Mouse (Mus musculus) midbrain, embryonic 13.5 days (tissue): ENCODE results near the gene Tmem178. TPM values are rescaled to one million over a fixed set of nuclear protein-coding genes. Genes with fewer than 3 reads are reported as not detected.
"Not testable (repeated sequence)": the region's sequence is repeated elsewhere in the genome, so short reads cannot be mapped to it uniquely, and the experiment has no call there.

Source experiments
- ATAC-seq: fragments of 200-750 bp; cut with Nextera tagmentation; 2 replicates; pipeline ENCODE4 v1.8.0; 2017; ENCODE audit warnings: mild to moderate bottlenecking, moderate TSS enrichment, moderate library complexity
- H3K27ac ChIP-seq: fragments of 300-500 bp; sonication (generic); 2 replicates; pipeline ENCODE4 v1.5.1; 2015; ENCODE audit warnings: inconsistent platforms, mild to moderate bottlenecking, moderate library complexity
- H3K27me3 ChIP-seq: fragments of 300-500 bp; sonication (generic); 2 replicates; pipeline ENCODE4 v1.6.1; 2015; ENCODE audit warnings: mild to moderate bottlenecking, inconsistent platforms
- H3K36me3 ChIP-seq: fragments of 300-500 bp; sonication (generic); 2 replicates; pipeline ENCODE4 v1.6.1; 2015; ENCODE audit warnings: mild to moderate bottlenecking, inconsistent platforms
- H3K4me1 ChIP-seq: fragments of 300-500 bp; sonication (generic); replicated peaks from 2 replicates; pipeline ENCODE4 v1.6.1; 2015; ENCODE audit warnings: inconsistent platforms
- H3K4me2 ChIP-seq: fragments of 300-500 bp; sonication (generic); replicated peaks from 2 replicates; pipeline ENCODE4 v1.6.1; 2015; ENCODE audit warnings: moderate library complexity, mild to moderate bottlenecking, inconsistent platforms
- H3K4me3 ChIP-seq: fragments of 300-500 bp; sonication (generic); replicated peaks from 2 replicates; pipeline ENCODE4 v1.5.1; 2015; ENCODE audit warnings: mild to moderate bottlenecking, inconsistent platforms
- H3K9ac ChIP-seq: fragments of 300-500 bp; sonication (generic); replicated peaks from 2 replicates; pipeline ENCODE4 v1.6.1; 2015; ENCODE audit warnings: mild to moderate bottlenecking, inconsistent platforms
- H3K9me3 ChIP-seq: fragments of 300-500 bp; sonication (generic); 2 replicates; pipeline ENCODE4 v1.6.1; 2016; ENCODE audit warnings: mild to moderate bottlenecking, inconsistent platforms
- WGBS: fragments of 180-500 bp; shearing (Covaris S2); methylation state at CpG from one replicate; pipeline ENCODE4 v1.1.7; 2015; 5-methylcytosine and 5-hydroxymethylcytosine counted together
- polyA plus RNA-seq: library from polyadenylated mRNA; unstranded; fragments of >200 nt; fragmentation: Nextera tagmentation; extraction: Ambion mirVana; gene quantifications from 2 replicates; pipeline ENCODE4 v1.2.1, GENCODE M21; 2015

The Tmem178 gene
- polyA plus RNA-seq, 1 experiment from 2014 or later, result 32.0 TPM

DNA sequence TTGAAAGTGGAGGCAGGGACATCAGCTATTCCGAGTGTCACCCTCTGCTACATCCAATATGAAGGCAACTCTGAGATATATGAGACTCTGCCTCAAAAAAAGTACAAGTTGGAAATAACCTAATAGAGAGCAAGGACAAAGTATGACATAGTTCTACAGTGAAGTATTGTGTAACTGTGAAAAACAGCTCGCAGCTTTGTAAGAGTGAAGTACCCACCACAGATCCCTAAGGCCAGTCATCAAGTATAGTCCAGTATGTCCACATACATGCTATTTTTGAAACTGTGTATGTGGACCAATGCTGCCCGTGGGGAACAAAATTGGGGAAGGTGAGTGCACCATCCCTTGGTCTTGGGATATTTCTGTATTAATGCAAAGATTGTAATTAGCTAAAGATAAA is 18.9 kb upstream of the Tmem178 start:
- ATAC-seq, result no peak
- H3K9me3 ChIP-seq, result no peaks in the 10 kb centered on the region
- 93% methylated on average over 3 of the region's 3 CpGs for WGBS
- no peaks in the 10 kb centered on the region for H3K27me3 ChIP-seq
- no peak overlapping the region for H3K9ac ChIP-seq
- no peak overlapping the region for H3K4me3 ChIP-seq
- H3K4me2 ChIP-seq, result no peak overlapping the region
- no peaks in the 10 kb centered on the region for H3K36me3 ChIP-seq
- no peaks in the 10 kb centered on the region for H3K4me1 ChIP-seq
- H3K27ac ChIP-seq, result no peak overlapping the region

DNA sequence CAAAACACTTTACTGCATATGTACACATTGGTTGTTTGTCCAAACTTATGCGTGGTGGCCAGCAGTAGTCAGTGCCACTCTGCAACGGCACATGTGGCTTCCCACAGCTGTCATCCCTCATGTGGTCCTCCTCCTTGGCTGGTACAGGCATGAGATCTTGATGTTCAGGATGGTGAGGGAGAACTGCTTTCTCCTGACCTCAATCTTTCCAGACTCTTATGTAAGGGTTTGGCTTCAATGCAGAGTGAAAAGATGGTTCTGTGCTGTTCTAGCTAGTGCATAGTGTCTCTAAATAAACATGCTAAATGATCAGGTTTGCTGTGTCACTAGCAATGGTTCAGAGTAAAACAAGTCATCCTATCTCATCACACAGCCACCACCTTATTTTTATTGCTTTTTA is 17.3 kb upstream of the Tmem178 start:
- H3K36me3 ChIP-seq, result no peaks in the 10 kb centered on the region
- H3K4me3 ChIP-seq, result no peak overlapping the region
- no peaks in the 10 kb centered on the region for H3K27me3 ChIP-seq
- H3K9me3 ChIP-seq, result no peaks in the 10 kb centered on the region
- H3K4me2 ChIP-seq, result no peak overlapping the region
- WGBS, result 95% methylated on average over 2 of the region's 2 CpGs
- ATAC-seq, result no peak
- H3K27ac ChIP-seq, result no peak overlapping the region
- no peak overlapping the region for H3K9ac ChIP-seq
- no peaks in the 10 kb centered on the region for H3K4me1 ChIP-seq

DNA sequence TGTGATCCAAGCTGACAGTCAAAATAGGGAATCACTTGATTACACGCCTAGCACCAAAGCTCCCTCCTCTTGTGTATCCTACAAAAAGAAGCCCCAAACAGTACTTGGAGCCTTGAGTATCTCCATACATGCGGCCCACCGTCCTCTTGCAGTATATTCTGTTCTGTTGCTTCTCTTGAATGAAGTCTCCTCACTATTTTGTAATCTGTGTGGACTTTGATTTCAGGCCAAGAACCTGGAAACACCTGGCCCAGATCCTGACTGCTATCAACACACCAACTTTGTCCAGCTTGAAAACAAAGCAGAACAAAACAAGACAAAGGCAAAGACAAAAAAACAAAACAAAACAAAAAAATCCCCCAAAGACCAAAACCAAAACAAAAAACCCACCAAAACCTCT is 11.7 kb upstream of the Tmem178 start:
- 89% methylated on average over 3 of the region's 3 CpGs for WGBS
- H3K9me3 ChIP-seq, result no peaks in the 10 kb centered on the region

DNA sequence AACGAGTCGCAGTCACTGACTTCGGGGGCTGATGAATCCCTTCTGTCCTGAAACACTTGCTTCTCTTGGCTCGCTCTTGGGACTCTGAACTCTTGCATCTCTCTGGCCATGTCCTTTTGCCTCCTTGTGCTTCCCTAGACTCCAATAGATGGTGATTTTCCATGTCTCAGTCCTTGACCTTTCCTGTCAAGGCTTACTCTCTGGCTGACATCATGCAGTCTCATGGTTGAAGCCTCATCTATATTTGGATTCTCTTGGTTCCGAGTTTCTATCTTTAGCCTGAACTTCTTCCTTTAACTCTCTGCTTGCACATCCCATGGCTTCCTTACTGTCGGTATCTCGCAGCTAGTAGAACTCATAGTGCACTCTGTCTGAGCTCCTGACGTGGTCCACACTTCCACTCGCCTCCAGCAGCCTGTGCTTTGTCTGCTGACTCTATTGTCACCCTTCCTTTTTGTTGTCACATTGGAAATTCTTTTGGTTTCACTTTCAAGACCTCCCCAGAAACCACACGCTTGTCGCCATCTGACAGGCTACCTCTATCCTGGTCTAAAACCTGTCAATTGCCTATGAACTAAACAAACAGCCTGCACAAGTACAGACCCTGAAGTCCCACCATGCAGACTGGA is 10.9 kb upstream of the Tmem178 start:
- H3K4me1 ChIP-seq, result no peaks in the 10 kb centered on the region
- H3K9me3 ChIP-seq, result no peaks in the 10 kb centered on the region
- no peak overlapping the region for H3K9ac ChIP-seq
- no peak overlapping the region for H3K4me2 ChIP-seq
- no peaks in the 10 kb centered on the region for H3K27me3 ChIP-seq
- ATAC-seq, result no peak
- no peak overlapping the region for H3K4me3 ChIP-seq
- WGBS, result 82% methylated on average over 11 of the region's 11 CpGs
- no peak overlapping the region for H3K27ac ChIP-seq
- H3K36me3 ChIP-seq, result no peaks in the 10 kb centered on the region

More for the DNA sequence above, 11.7 kb upstream of the Tmem178 start:
- Histone ChIP-seq H3K27me3 (no peaks in the 10 kb centered on the region), H3K4me2 (no peak overlapping the region), H3K9ac (no peak overlapping the region), H3K4me3 (no peak overlapping the region), H3K36me3 (no peaks in the 10 kb centered on the region), H3K4me1 (no peaks in the 10 kb centered on the region), H3K27ac (no peak overlapping the region)
- no peak for ATAC-seq

DNA sequence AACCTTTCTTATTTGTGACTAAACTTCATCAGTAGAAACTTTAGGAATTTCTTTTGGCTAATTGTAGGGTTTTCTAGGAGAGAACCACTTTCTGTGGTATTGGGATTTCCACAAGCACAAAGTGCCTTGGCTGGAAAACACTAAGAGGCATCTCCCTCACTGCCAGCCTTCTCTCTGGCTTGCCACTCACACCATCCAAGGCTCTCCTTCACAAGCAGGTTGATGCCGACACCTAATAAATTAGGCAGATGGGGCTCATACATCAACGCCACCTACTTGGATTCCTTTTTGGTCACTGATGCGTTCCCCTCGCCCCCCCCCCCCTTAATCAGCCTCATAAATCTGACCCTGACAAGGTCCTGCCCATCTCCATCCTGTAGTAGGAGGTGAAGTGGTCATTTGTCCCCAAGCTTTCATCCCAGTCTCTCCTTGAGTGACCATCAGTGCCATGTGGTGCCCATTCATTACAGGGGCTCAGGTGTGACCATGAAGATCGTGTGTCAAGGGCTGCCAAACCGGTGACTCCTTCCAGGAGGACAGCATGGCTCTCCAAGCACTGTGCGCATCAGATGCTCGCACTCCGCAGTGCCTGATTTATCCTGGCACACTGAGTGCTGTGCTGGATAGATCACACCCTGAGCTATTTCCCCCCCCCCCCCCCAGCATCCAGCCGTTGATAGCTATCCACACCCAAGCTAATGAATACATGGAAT is 8.5 kb upstream of the Tmem178 start:
- H3K27ac ChIP-seq, result no peak overlapping the region
- no peaks in the 10 kb centered on the region for H3K27me3 ChIP-seq
- no peaks in the 10 kb centered on the region for H3K36me3 ChIP-seq
- no peaks in the 10 kb centered on the region for H3K9me3 ChIP-seq
- ATAC-seq, result no peak
- H3K4me2 ChIP-seq, result no peak overlapping the region
- no peak overlapping the region for H3K4me3 ChIP-seq
- 89% methylated on average over 10 of the region's 10 CpGs for WGBS
- H3K4me1 ChIP-seq, result no peaks in the 10 kb centered on the region
- no peak overlapping the region for H3K9ac ChIP-seq

DNA sequence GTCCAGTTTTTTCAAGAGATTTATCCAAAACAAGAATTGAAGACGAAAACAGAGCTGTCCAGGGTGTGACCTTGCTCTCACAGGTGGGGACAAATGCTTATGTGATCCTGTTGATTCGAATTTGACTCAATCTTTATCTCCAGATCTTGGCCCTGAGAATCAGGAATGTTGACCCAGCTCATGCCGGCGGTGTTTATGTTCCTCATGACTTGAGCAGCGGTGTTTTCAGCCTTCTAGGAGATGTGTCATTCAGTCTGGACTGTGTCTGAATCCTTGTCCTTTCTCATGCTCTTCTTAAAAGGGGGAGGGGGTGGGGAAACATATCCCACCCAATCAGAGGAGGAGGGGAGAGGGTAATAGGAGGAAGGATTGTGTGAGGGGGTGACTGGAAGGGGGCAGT is 7.9 kb upstream of the Tmem178 start:
- 87% methylated on average over 5 of the region's 5 CpGs for WGBS
- ATAC-seq, result no peak
- Histone ChIP-seq H3K9me3 (no peaks in the 10 kb centered on the region), H3K36me3 (no peaks in the 10 kb centered on the region), H3K27me3 (no peaks in the 10 kb centered on the region), H3K4me2 (no peak overlapping the region), H3K9ac (no peak overlapping the region), H3K27ac (no peak overlapping the region), H3K4me1 (no peaks in the 10 kb centered on the region), H3K4me3 (no peak overlapping the region)

DNA sequence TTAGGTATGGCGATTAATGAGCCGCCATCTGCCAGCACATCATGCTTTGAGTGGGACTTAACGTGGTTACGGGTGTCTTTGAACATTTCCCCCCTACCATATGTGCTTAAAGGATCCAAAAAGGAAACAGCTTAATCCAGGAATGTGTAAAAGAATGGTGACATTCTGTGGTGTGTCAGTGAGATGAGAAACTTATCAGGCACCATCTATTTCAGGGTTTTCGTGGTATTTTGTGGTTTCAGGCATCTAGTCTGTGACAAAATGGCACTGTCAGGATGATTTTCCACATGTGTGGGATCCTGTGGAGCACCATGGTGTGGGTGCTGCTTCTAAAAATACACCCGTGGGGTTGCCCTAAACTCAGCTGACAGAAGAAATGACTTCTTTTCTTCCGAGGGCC is 4.6 kb upstream of the Tmem178 start:
- Histone ChIP-seq H3K4me2 (no peak overlapping the region), H3K27ac (no peak overlapping the region), H3K4me1 (0 out of 2 replicates have a peak, but pooled peaks cover 9% of the 10 kb centered on the region), H3K36me3 (no peaks in the 10 kb centered on the region), H3K9ac (no peak overlapping the region), H3K9me3 (no peaks in the 10 kb centered on the region), H3K27me3 (no peaks in the 10 kb centered on the region), H3K4me3 (no peak overlapping the region)
- no peak for ATAC-seq
- WGBS, result 85% methylated on average over 7 of the region's 7 CpGs

DNA sequence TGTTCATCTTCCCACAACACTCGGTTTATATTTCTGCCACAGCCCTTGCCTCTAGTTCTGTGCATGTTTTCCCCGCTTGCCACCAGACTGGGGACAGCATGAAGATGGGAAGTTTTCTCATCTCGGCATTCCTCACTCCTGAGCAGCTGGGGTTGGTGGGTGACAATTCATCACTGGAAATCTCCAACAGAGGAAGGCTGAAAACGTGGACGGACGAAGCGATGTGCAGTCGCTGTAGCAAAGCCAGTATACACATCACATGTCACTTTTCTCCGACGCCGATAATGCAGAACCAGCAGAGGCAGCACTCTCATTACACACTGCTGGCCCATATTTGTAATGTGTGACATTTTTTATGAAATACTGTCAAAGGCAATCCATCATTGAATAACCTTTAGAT is 2.6 kb upstream of the Tmem178 start:
- Histone ChIP-seq H3K9me3 (no peaks in the 10 kb centered on the region), H3K4me3 (no peak overlapping the region), H3K27ac (no peak overlapping the region), H3K4me1 (peaks cover 22% of the 10 kb centered on the region), H3K27me3 (no peaks in the 10 kb centered on the region), H3K36me3 (no peaks in the 10 kb centered on the region), H3K9ac (no peak overlapping the region), H3K4me2 (no peak overlapping the region)
- ATAC-seq, result no peak
- WGBS, result 71% methylated on average over 11 of the region's 11 CpGs

DNA sequence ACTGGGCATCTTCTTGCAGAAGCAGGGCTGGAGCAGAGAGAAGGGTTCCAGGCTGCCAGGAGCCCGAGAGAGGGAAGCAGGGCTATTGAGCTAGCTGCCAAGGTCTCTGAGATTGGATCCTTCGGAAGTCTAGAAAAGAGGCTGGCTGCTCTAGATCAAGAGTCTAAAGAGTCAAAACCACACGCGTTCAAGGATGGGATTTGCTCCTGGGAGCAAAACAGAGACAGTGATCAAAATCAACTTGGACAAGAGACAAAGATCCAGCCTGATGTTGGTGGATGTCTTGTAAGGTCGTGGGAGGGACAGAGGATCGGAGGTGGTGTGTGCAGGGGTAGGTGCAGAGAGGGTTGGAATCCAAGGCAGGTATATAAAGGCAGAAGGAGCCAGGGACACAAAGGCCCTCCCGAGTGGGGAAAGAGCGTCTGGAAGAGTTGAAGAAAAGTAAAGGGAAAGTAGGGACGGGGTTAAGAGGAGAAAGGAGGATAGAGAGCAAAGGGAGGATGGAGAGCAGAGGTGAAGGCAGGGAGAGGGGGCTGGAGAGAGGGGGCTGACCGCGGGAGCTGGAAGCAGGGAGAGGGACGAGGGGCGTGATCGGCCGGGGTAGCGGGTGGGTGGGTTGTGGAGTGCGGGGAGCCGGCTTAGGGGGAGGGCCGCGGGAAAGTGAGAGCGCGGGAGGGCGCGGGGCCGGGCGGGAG is 450 bp upstream of the Tmem178 start:
- H3K9ac ChIP-seq, result peak overlapping the region; percentile 94
- H3K4me1 ChIP-seq, result peaks cover 28% of the 10 kb centered on the region
- peak overlapping the region; percentile 83 for H3K4me2 ChIP-seq
- H3K4me3 ChIP-seq, result peak overlapping the region; percentile 85
- no peaks in the 10 kb centered on the region for H3K27me3 ChIP-seq
- no peaks in the 10 kb centered on the region for H3K9me3 ChIP-seq
- WGBS, result 6% methylated on average over 17 of the region's 26 CpGs
- peak overlapping the region; percentile 84 for H3K27ac ChIP-seq
- ATAC-seq, result peak; percentile 77
- no peaks in the 10 kb centered on the region for H3K36me3 ChIP-seq

DNA sequence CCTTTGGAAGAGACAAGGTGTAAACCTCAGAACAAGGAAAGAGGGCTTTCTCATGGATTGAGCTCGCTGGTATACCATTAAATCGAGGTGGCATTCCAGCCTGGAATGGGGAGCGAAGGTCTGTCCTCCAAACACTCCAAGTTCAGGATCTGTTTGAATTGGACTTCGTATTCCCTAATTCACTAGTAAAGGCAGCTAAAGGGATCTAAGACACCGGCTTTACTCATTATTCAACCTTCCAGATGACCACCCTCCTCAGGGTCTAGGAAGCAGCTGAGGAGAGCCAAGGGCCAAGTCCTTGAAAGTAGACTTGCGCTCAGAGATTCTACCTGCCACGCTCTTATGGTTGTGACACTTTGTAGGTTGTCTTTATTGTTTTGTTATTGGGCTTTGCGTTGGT is 1.1 kb downstream of the Tmem178 start:
- H3K36me3 ChIP-seq, H3K9me3 ChIP-seq, H3K27me3 ChIP-seq, ATAC-seq: not testable (repeated sequence)
- H3K4me1 ChIP-seq, result peaks cover 28% of the 10 kb centered on the region
- peak overlapping the region; percentile 61 for H3K9ac ChIP-seq
- peak overlapping the region; percentile 60 for H3K4me2 ChIP-seq
- WGBS, result 34% methylated on average over 8 of the region's 8 CpGs
- peak overlapping the region; percentile 51; the same call in 1 of the 2 replicates for H3K27ac ChIP-seq
- H3K4me3 ChIP-seq, result peak overlapping the region; percentile 45

DNA sequence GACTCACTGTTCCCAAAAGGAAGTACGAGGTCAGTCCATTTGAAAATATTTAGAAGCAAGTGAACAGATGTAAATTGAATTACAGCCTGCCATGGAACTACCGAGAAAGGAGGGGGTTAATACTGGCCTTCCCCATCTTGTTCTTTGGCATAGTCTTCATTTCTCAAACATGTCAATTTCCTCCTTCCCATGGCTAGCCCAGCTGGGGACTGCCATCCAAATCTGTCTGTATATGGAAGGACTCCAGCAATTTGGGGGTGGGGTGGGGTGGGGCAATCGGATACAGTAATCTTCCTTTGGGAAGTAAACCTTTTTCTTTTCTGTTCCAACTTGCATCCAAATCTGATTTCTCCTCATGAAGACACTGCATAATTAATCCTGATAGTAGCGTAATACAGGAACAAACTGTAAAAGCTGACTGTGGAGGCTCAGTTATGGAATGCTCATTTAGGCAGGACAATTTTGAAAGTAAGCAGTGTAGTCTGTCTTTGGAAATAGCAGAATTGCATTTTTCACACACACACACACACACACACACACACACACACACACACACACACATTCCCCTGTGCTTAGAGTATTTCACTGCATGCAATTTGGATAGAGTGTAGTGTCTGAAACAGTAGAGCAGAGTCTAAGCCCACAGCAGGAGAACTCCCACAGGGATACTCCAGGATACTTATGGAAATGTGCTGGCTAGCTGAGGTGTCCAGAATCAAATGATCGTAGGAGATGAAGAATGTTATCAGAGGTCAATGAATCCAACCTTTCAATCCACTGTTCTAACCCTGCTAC is 1.9 kb downstream of the Tmem178 start:
- Histone ChIP-seq H3K9ac (peak overlapping the region; percentile 61), H3K27me3 (no peaks in the 10 kb centered on the region), H3K4me2 (peak overlapping the region; percentile 60), H3K9me3 (no peaks in the 10 kb centered on the region), H3K36me3 (no peaks in the 10 kb centered on the region), H3K4me3 (peak overlapping the region; percentile 45), H3K4me1 (peaks cover 28% of the 10 kb centered on the region), H3K27ac (no peak overlapping the region)
- 62% methylated on average over 5 of the region's 5 CpGs for WGBS
- ATAC-seq, result no peak
